Comparison of ENCODE assay signal across 24 mouse cellular contexts in genomic region chr6:108697345-108697744, GRCm38 (mm10).
"Had no signal": no experiment of that assay in that cellular context is flagged by ENCODE, and none has a peak within 500 bp of the region (broad histone marks: within the 10 kb centered on the region; RNA-seq: fewer than 3 reads in every experiment).

No protein-coding gene starts in this region.

- H3K4me3 ChIP-seq: heart, adult 2 months; heart, embryonic 13.5 days; heart, embryonic 15.5 days; hindbrain, embryonic 13.5 days; hindbrain, embryonic 15.5 days; layer of hippocampus, adult 2 months; left cerebral cortex, adult 2 months; limb, embryonic 10.5 days; limb, embryonic 12.5 days had no signal

- H3K9me3 ChIP-seq: heart, embryonic 13.5 days; heart, embryonic 15.5 days; hindbrain, embryonic 13.5 days; hindbrain, embryonic 15.5 days; limb, embryonic 10.5 days; limb, embryonic 12.5 days had no signal

- H3K36me3 ChIP-seq: heart, embryonic 13.5 days; heart, embryonic 15.5 days; hindbrain, embryonic 13.5 days; hindbrain, embryonic 15.5 days; limb, embryonic 10.5 days; limb, embryonic 12.5 days had no signal

- H3K9ac ChIP-seq: heart, embryonic 13.5 days; heart, embryonic 15.5 days; hindbrain, embryonic 13.5 days; hindbrain, embryonic 15.5 days; limb, embryonic 12.5 days had no signal

- H3K27ac ChIP-seq: heart, adult 2 months; heart, embryonic 13.5 days; heart, embryonic 15.5 days; hindbrain, embryonic 13.5 days; hindbrain, embryonic 15.5 days; hindbrain, postnatal 0 days; layer of hippocampus, adult 2 months; left cerebral cortex, adult 2 months; limb, embryonic 10.5 days; limb, embryonic 12.5 days had no signal

- DNase-seq: gastrocnemius, postnatal 14 days; gastrocnemius, postnatal 36 days; heart, adult 11 months; heart, adult 2 months; heart, postnatal 14 days; heart, postnatal 36 days; kidney, adult 18-20 months; kidney, adult 8-10 months; kidney, postnatal 10 days; kidney, postnatal 25 days; kidney, postnatal 4 days; liver had no signal

- H3K4me2 ChIP-seq: heart, embryonic 11.5 days; heart, embryonic 13.5 days; heart, embryonic 15.5 days; hindbrain, embryonic 13.5 days; hindbrain, embryonic 15.5 days; limb, embryonic 12.5 days; liver, embryonic 11.5 days had no signal

- ATAC-seq: hindbrain, postnatal 0 days; intestine, embryonic 16.5 days had no signal

- H3K27me3 ChIP-seq: heart, embryonic 15.5 days; hindbrain, embryonic 15.5 days had no signal
